Mouse (Mus musculus): ENCODE data around the gene Sntg2. TPM values are rescaled to one million over a fixed set of nuclear protein-coding genes. Genes with fewer than 3 reads are reported as not detected.

Gene Sntg2
- polyA plus RNA-seq, 1 experiment from 2014 or later: 2.2 TPM

- no peaks in the 10 kb centered on the region for H3K4me1 ChIP-seq (ENCODE audit: control insufficient read depth, insufficient read depth, low read length)
- H3K9me3 ChIP-seq (ENCODE audit: control insufficient read depth, low read length): no peaks in the 10 kb centered on the region
- H3K27ac ChIP-seq (replicated peaks; ENCODE audit: low read depth, low read length): no peak overlapping the region
- H3K9ac ChIP-seq (ENCODE audit: low read length): no peak overlapping the region
- no peak overlapping the region for H3K4me3 ChIP-seq (ENCODE audit: low read depth, low read length)
- 80% methylated on average over 2 of the region's 2 CpGs for WGBS
- no peak overlapping the region for H3K4me2 ChIP-seq (ENCODE audit: low read depth, severe bottlenecking)
- no peaks in the 10 kb centered on the region for H3K36me3 ChIP-seq (ENCODE audit: control insufficient read depth, insufficient read depth, low read length)
- DNase-seq (ENCODE audit: low spot score): no peak
- no peak for ATAC-seq (ENCODE audit: insufficient number of reproducible peaks, low FRiP score, low TSS enrichment, low read depth)
- H3K27me3 ChIP-seq (ENCODE audit: control insufficient read depth, insufficient read depth, low read length): no peaks in the 10 kb centered on the region
These were observed 10.9 kb downstream of the Sntg2 start for GRCm38 (mm10) chr12:30362306-30362705.

GRCm38 (mm10) chr12:30357666-30358065 is 15.5 kb downstream of the Sntg2 start:
- Histone ChIP-seq H3K4me3 (ENCODE audit: low read depth, low read length) (no peak overlapping the region), H3K4me2 (ENCODE audit: low read depth, severe bottlenecking) (no peak overlapping the region), H3K27ac (replicated peaks; ENCODE audit: low read depth, low read length) (no peak overlapping the region), H3K9me3 (ENCODE audit: control insufficient read depth, low read length) (no peaks in the 10 kb centered on the region), H3K4me1 (ENCODE audit: control insufficient read depth, insufficient read depth, low read length) (no peaks in the 10 kb centered on the region), H3K9ac (ENCODE audit: low read length) (no peak overlapping the region), H3K27me3 (ENCODE audit: control insufficient read depth, insufficient read depth, low read length) (no peaks in the 10 kb centered on the region), H3K36me3 (ENCODE audit: control insufficient read depth, insufficient read depth, low read length) (no peaks in the 10 kb centered on the region)
- WGBS: 78% methylated on average over 6 of the region's 6 CpGs
- ATAC-seq (ENCODE audit: insufficient number of reproducible peaks, low FRiP score, low TSS enrichment, low read depth) (no peak), DNase-seq (ENCODE audit: low spot score) (no peak)

- H3K9me3 ChIP-seq (ENCODE audit: control insufficient read depth, low read length): no peaks in the 10 kb centered on the region
- 68% methylated on average over 2 of the region's 2 CpGs for WGBS
- no peak for DNase-seq (ENCODE audit: low spot score)
- H3K4me3 ChIP-seq (ENCODE audit: low read depth, low read length): no peak overlapping the region
- no peak overlapping the region for H3K9ac ChIP-seq (ENCODE audit: low read length)
- H3K36me3 ChIP-seq (ENCODE audit: control insufficient read depth, insufficient read depth, low read length): no peaks in the 10 kb centered on the region
- no peaks in the 10 kb centered on the region for H3K27me3 ChIP-seq (ENCODE audit: control insufficient read depth, insufficient read depth, low read length)
- no peak for ATAC-seq (ENCODE audit: insufficient number of reproducible peaks, low FRiP score, low TSS enrichment, low read depth)
- H3K4me2 ChIP-seq (ENCODE audit: low read depth, severe bottlenecking): no peak overlapping the region
- H3K4me1 ChIP-seq (ENCODE audit: control insufficient read depth, insufficient read depth, low read length): no peaks in the 10 kb centered on the region
- H3K27ac ChIP-seq (replicated peaks; ENCODE audit: low read depth, low read length): no peak overlapping the region
These were observed 20.8 kb downstream of the Sntg2 start for GRCm38 (mm10) chr12:30352393-30352792.

GRCm38 (mm10) chr12:30348036-30348435 is 25.1 kb downstream of the Sntg2 start:
- H3K4me3 ChIP-seq (ENCODE audit: low read depth, low read length): no peak overlapping the region
- H3K4me1 ChIP-seq (ENCODE audit: control insufficient read depth, insufficient read depth, low read length): no peaks in the 10 kb centered on the region
- H3K9me3 ChIP-seq (ENCODE audit: control insufficient read depth, low read length): no peaks in the 10 kb centered on the region
- H3K27ac ChIP-seq (replicated peaks; ENCODE audit: low read depth, low read length): no peak overlapping the region
- no peak overlapping the region for H3K4me2 ChIP-seq (ENCODE audit: low read depth, severe bottlenecking)
- no peaks in the 10 kb centered on the region for H3K27me3 ChIP-seq (ENCODE audit: control insufficient read depth, insufficient read depth, low read length)
- WGBS: 88% methylated on average over 1 of the region's 1 CpGs
- no peak overlapping the region for H3K9ac ChIP-seq (ENCODE audit: low read length)
- H3K36me3 ChIP-seq (ENCODE audit: control insufficient read depth, insufficient read depth, low read length): no peaks in the 10 kb centered on the region
- DNase-seq (ENCODE audit: low spot score): no peak
- ATAC-seq (ENCODE audit: insufficient number of reproducible peaks, low FRiP score, low TSS enrichment, low read depth): no peak

- ATAC-seq (ENCODE audit: insufficient number of reproducible peaks, low FRiP score, low TSS enrichment, low read depth): no peak
- Histone ChIP-seq H3K27ac (replicated peaks; ENCODE audit: low read depth, low read length) (no peak overlapping the region), H3K4me1 (ENCODE audit: control insufficient read depth, insufficient read depth, low read length) (no peaks in the 10 kb centered on the region), H3K36me3 (ENCODE audit: control insufficient read depth, insufficient read depth, low read length) (no peaks in the 10 kb centered on the region), H3K4me3 (ENCODE audit: low read depth, low read length) (no peak overlapping the region), H3K9ac (ENCODE audit: low read length) (no peak overlapping the region), H3K4me2 (ENCODE audit: low read depth, severe bottlenecking) (no peak overlapping the region), H3K9me3 (ENCODE audit: control insufficient read depth, low read length) (no peaks in the 10 kb centered on the region), H3K27me3 (ENCODE audit: control insufficient read depth, insufficient read depth, low read length) (no peaks in the 10 kb centered on the region)
- WGBS: 88% methylated on average over 4 of the region's 4 CpGs
- DNase-seq (ENCODE audit: low spot score): no peak
These were observed 25.9 kb downstream of the Sntg2 start for GRCm38 (mm10) chr12:30347284-30347683.

GRCm38 (mm10) chr12:30344806-30345205 is 28.4 kb downstream of the Sntg2 start:
- WGBS: 44% methylated on average over 1 of the region's 1 CpGs
- ATAC-seq (ENCODE audit: insufficient number of reproducible peaks, low FRiP score, low TSS enrichment, low read depth) (no peak), DNase-seq (ENCODE audit: low spot score) (peak; percentile 26)
- Histone ChIP-seq H3K27ac (replicated peaks; ENCODE audit: low read depth, low read length) (no peak overlapping the region), H3K9me3 (ENCODE audit: control insufficient read depth, low read length) (no peaks in the 10 kb centered on the region), H3K27me3 (ENCODE audit: control insufficient read depth, insufficient read depth, low read length) (no peaks in the 10 kb centered on the region), H3K9ac (ENCODE audit: low read length) (no peak overlapping the region), H3K4me3 (ENCODE audit: low read depth, low read length) (no peak overlapping the region), H3K4me2 (ENCODE audit: low read depth, severe bottlenecking) (no peak overlapping the region), H3K4me1 (ENCODE audit: control insufficient read depth, insufficient read depth, low read length) (no peaks in the 10 kb centered on the region), H3K36me3 (ENCODE audit: control insufficient read depth, insufficient read depth, low read length) (no peaks in the 10 kb centered on the region)

GRCm38 (mm10) chr12:30336301-30336700 is 36.9 kb downstream of the Sntg2 start:
- 89% methylated on average over 5 of the region's 5 CpGs for whole genome bisulfite sequencing
- no peaks in the 10 kb centered on the region for H3K36me3 ChIP-seq (ENCODE audit: control insufficient read depth, insufficient read depth, low read length)
- no peaks in the 10 kb centered on the region for H3K9me3 ChIP-seq (ENCODE audit: control insufficient read depth, low read length)
- H3K9ac ChIP-seq (ENCODE audit: low read length): no peak overlapping the region
- H3K4me3 ChIP-seq (ENCODE audit: low read depth, low read length): no peak overlapping the region
- no peaks in the 10 kb centered on the region for H3K27me3 ChIP-seq (ENCODE audit: control insufficient read depth, insufficient read depth, low read length)
- H3K27ac ChIP-seq (replicated peaks; ENCODE audit: low read depth, low read length): no peak overlapping the region
- no peak overlapping the region for H3K4me2 ChIP-seq (ENCODE audit: low read depth, severe bottlenecking)
- no peaks in the 10 kb centered on the region for H3K4me1 ChIP-seq (ENCODE audit: control insufficient read depth, insufficient read depth, low read length)
- DNase-seq (ENCODE audit: low spot score) (no peak), ATAC-seq (ENCODE audit: insufficient number of reproducible peaks, low FRiP score, low TSS enrichment, low read depth) (no peak)

GRCm38 (mm10) chr12:30334502-30334901 is 38.7 kb downstream of the Sntg2 start:
- Histone ChIP-seq H3K36me3 (ENCODE audit: control insufficient read depth, insufficient read depth, low read length) (no peaks in the 10 kb centered on the region), H3K9ac (ENCODE audit: low read length) (no peak overlapping the region), H3K27me3 (ENCODE audit: control insufficient read depth, insufficient read depth, low read length) (no peaks in the 10 kb centered on the region), H3K27ac (replicated peaks; ENCODE audit: low read depth, low read length) (no peak overlapping the region), H3K4me3 (ENCODE audit: low read depth, low read length) (no peak overlapping the region), H3K4me2 (ENCODE audit: low read depth, severe bottlenecking) (no peak overlapping the region), H3K9me3 (ENCODE audit: control insufficient read depth, low read length) (no peaks in the 10 kb centered on the region), H3K4me1 (ENCODE audit: control insufficient read depth, insufficient read depth, low read length) (no peaks in the 10 kb centered on the region)
- no peak for DNase-seq (ENCODE audit: low spot score)
- no peak for ATAC-seq (ENCODE audit: insufficient number of reproducible peaks, low FRiP score, low TSS enrichment, low read depth)
- 89% methylated on average over 2 of the region's 2 CpGs for WGBS

- Histone ChIP-seq H3K4me2 (ENCODE audit: low read depth, severe bottlenecking) (no peak overlapping the region), H3K9me3 (ENCODE audit: control insufficient read depth, low read length) (no peaks in the 10 kb centered on the region), H3K27ac (replicated peaks; ENCODE audit: low read depth, low read length) (no peak overlapping the region), H3K9ac (ENCODE audit: low read length) (no peak overlapping the region), H3K36me3 (ENCODE audit: control insufficient read depth, insufficient read depth, low read length) (no peaks in the 10 kb centered on the region), H3K27me3 (ENCODE audit: control insufficient read depth, insufficient read depth, low read length) (no peaks in the 10 kb centered on the region), H3K4me3 (ENCODE audit: low read depth, low read length) (no peak overlapping the region), H3K4me1 (ENCODE audit: control insufficient read depth, insufficient read depth, low read length) (no peaks in the 10 kb centered on the region)
- DNase-seq (ENCODE audit: low spot score) (no peak), ATAC-seq (ENCODE audit: insufficient number of reproducible peaks, low FRiP score, low TSS enrichment, low read depth) (no peak)
- WGBS: 24% methylated on average over 2 of the region's 2 CpGs
These were observed 55.2 kb downstream of the Sntg2 start for GRCm38 (mm10) chr12:30317971-30318370.

All from limb, embryonic 11.5 days (tissue).